Mouse (Mus musculus) heart, embryonic 11.5 days (tissue): Measurements from ENCODE around the gene H1foo. TPM values are rescaled to one million over a fixed set of nuclear protein-coding genes. Genes with fewer than 3 reads are reported as not detected.
A peak's percentile ranks its signal among the peaks of the same experiment; 100 is the strongest.

ENCODE experiments used
- ATAC-seq: fragments of 200-750 bp; cut with Nextera tagmentation; replicated peaks from 2 replicates; pipeline ENCODE4 v1.8.0; 2017; ENCODE audit warnings: moderate library complexity; ENCODE audit not compliant: insufficient number of reproducible peaks, low FRiP score, low TSS enrichment
- H3K27ac ChIP-seq: fragments of 300-500 bp; sonication (generic); 2 replicates; pipeline ENCODE4 v1.5.1; 2014; ENCODE audit warnings: mild to moderate bottlenecking, low read depth, low read length
- H3K27me3 ChIP-seq: fragments of 300-500 bp; sonication (generic); 2 replicates; pipeline ENCODE4 v1.6.1; 2014; ENCODE audit warnings: mild to moderate bottlenecking, low read length, mixed read lengths; ENCODE audit not compliant: control insufficient read depth, insufficient read depth
- H3K36me3 ChIP-seq: fragments of 300-500 bp; sonication (generic); 2 replicates; pipeline ENCODE4 v1.6.1; 2014; ENCODE audit warnings: mild to moderate bottlenecking, low read length, moderate library complexity, mixed read lengths; ENCODE audit not compliant: control insufficient read depth, insufficient read depth
- H3K4me1 ChIP-seq: fragments of 300-500 bp; sonication (generic); 2 replicates; pipeline ENCODE4 v1.6.1; 2014; ENCODE audit warnings: low read length; ENCODE audit not compliant: control insufficient read depth, insufficient read depth
- H3K4me2 ChIP-seq: fragments of 300-500 bp; sonication (generic); 2 replicates; pipeline ENCODE4 v1.6.1; 2014; ENCODE audit warnings: mild to moderate bottlenecking, moderate library complexity
- H3K4me3 ChIP-seq: fragments of 300-500 bp; sonication (generic); 2 replicates; pipeline ENCODE4 v1.5.1; 2014; ENCODE audit warnings: low read depth, low read length
- H3K9ac ChIP-seq: fragments of 300-500 bp; sonication (generic); 2 replicates; pipeline ENCODE4 v1.6.1; 2014; ENCODE audit warnings: mild to moderate bottlenecking, low read depth, low read length, moderate library complexity
- H3K9me3 ChIP-seq: fragments of 300-500 bp; sonication (generic); replicated peaks from 2 replicates; pipeline ENCODE4 v1.6.1; 2016; ENCODE audit warnings: low read length; ENCODE audit not compliant: control insufficient read depth
- WGBS: fragments of 180-500 bp; shearing (Covaris S2); extraction: QIAGEN DNeasy Blood & Tissue Kit; methylation state at CpG from one replicate; pipeline ENCODE4 v1.1.7; 2014; ENCODE audit not compliant: insufficient replicate concordance; 5-methylcytosine and 5-hydroxymethylcytosine counted together
- polyA plus RNA-seq: library from polyadenylated mRNA; unstranded; fragments of >200 nt; fragmentation: Nextera tagmentation; extraction: Ambion mirVana; gene quantifications from 2 replicates; pipeline ENCODE4 v1.2.1, GENCODE M21; 2014

The H1foo gene
- polyA plus RNA-seq, 1 experiment from 2014 or later: not detected

DNA sequence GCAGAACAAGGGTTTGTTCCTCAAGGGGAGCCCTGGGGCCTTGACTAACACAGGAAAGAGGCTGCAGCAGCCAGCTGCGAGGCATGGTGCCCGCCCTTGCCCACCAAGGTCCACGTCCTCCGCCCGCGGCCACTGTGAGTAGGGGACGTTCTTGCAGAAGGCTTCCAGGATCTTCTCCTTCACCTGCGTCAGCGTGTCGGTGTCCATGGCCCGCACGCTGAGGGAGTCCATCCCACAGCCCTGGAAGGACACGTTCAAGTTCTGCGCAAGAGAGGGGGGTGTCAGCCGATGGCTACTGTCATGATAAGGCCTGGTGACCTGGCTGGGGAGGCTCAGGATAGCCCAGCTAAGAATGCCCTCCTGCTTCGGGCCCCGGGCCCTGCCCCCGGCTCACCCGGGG lies 15.6 kb downstream of the H1foo start:
- no peaks in the 10 kb centered on the region for H3K27me3 ChIP-seq
- peaks cover 3% of the 10 kb centered on the region; the same call in 1 of the 2 replicates for H3K36me3 ChIP-seq
- peaks cover 23% of the 10 kb centered on the region for H3K4me1 ChIP-seq
- no peak for ATAC-seq
- no peak overlapping the region for H3K9ac ChIP-seq
- H3K9me3 ChIP-seq: no peaks in the 10 kb centered on the region
- H3K4me3 ChIP-seq: no peak overlapping the region
- no peak overlapping the region for H3K27ac ChIP-seq
- WGBS: 89% methylated on average over 19 of the region's 19 CpGs
- H3K4me2 ChIP-seq: no peak overlapping the region

- Histone ChIP-seq H3K4me2 (no peak overlapping the region), H3K9me3 (no peaks in the 10 kb centered on the region), H3K27me3 (no peaks in the 10 kb centered on the region), H3K9ac (no peak overlapping the region), H3K4me1 (peaks cover 14% of the 10 kb centered on the region), H3K4me3 (no peak overlapping the region), H3K27ac (no peak overlapping the region), H3K36me3 (peaks cover 3% of the 10 kb centered on the region; the same call in 1 of the 2 replicates)
- WGBS: 77% methylated on average over 3 of the region's 3 CpGs
- ATAC-seq: no peak
These were observed 17.0 kb downstream of the H1foo start for GRCm38 (mm10) chr6:115961743-115962142.

- no peak for ATAC-seq
These were observed 17.8 kb downstream of the H1foo start for GRCm38 (mm10) chr6:115962439-115963085.

GRCm38 (mm10) chr6:115963656-115964055 lies 18.9 kb downstream of the H1foo start:
- WGBS: 75% methylated on average over 9 of the region's 9 CpGs
- H3K36me3 ChIP-seq: peaks cover 3% of the 10 kb centered on the region; the same call in 1 of the 2 replicates
- no peaks in the 10 kb centered on the region for H3K9me3 ChIP-seq
- ATAC-seq: no peak
- 0 out of 2 replicates have a peak, but pooled peaks cover 1% of the 10 kb centered on the region for H3K4me1 ChIP-seq
- no peak overlapping the region for H3K4me3 ChIP-seq
- H3K9ac ChIP-seq: no peak overlapping the region
- no peak overlapping the region for H3K4me2 ChIP-seq
- no peak overlapping the region for H3K27ac ChIP-seq
- no peaks in the 10 kb centered on the region for H3K27me3 ChIP-seq

More at GRCm38 (mm10) chr6:115962439-115963085, 17.8 kb downstream of the H1foo start:
- no peak overlapping the region for H3K9ac ChIP-seq
- H3K36me3 ChIP-seq: peaks cover 3% of the 10 kb centered on the region; the same call in 1 of the 2 replicates
- H3K27ac ChIP-seq: no peak overlapping the region
- no peaks in the 10 kb centered on the region for H3K27me3 ChIP-seq
- no peaks in the 10 kb centered on the region for H3K9me3 ChIP-seq
- peaks cover 5% of the 10 kb centered on the region for H3K4me1 ChIP-seq
- no peak overlapping the region for H3K4me2 ChIP-seq
- no peak overlapping the region for H3K4me3 ChIP-seq
- WGBS: 49% methylated on average over 23 of the region's 23 CpGs

DNA sequence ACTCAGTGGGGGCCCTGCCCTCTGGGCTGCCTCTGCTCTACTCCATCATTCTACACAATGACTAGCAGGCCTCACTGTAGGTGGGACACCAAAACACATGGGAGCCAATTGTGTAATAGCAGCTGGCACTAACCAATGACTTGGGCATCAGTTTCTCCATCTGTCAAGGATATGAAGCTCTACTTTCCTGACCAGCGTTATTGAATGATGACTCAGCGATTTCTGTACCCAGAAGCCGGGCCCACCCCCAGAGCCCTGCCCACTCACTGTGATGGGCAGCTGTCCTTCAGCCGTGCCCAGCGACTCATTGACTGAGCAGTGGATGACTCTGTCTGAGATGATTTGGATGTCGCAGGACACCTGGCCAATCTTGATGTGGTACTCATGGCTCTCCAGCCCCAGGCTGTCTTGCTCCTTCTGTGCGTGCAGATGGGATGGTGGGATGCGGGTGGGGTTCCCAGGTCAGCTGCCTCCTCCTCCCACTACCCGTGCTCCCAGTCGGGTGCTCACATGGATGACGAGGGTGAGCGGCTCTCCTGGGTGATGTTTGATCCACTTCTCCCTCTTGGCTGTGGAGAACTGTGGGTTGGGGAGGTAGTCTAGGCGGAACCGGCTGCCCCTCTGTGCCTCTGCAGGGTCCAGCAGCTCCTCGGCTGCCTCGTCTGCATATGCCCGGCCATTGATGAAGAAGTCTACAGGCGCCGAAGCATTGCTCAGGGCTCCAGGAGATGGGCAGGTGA lies 21.7 kb downstream of the H1foo start:
- Histone ChIP-seq H3K27ac (no peak overlapping the region), H3K9ac (no peak overlapping the region), H3K9me3 (no peaks in the 10 kb centered on the region), H3K4me3 (no peak overlapping the region), H3K4me1 (peaks cover 9% of the 10 kb centered on the region), H3K27me3 (no peaks in the 10 kb centered on the region), H3K4me2 (no peak overlapping the region), H3K36me3 (no peaks in the 10 kb centered on the region; the same call in 1 of the 2 replicates)
- 91% methylated on average over 19 of the region's 19 CpGs for WGBS
- ATAC-seq: no peak

- no peak for ATAC-seq
- 92% methylated on average over 15 of the region's 15 CpGs for WGBS
- Histone ChIP-seq H3K4me1 (peaks cover 18% of the 10 kb centered on the region), H3K36me3 (no peaks in the 10 kb centered on the region; the same call in 1 of the 2 replicates), H3K27me3 (no peaks in the 10 kb centered on the region), H3K9me3 (no peaks in the 10 kb centered on the region), H3K27ac (no peak overlapping the region), H3K4me2 (no peak overlapping the region), H3K9ac (0 out of 2 replicates have a peak overlapping the region, but pooled peaks have one; percentile 22), H3K4me3 (no peak overlapping the region)
These were observed 22.6 kb downstream of the H1foo start for GRCm38 (mm10) chr6:115967291-115967880.

- no peak for ATAC-seq
- H3K36me3 ChIP-seq: no peaks in the 10 kb centered on the region; the same call in 1 of the 2 replicates
- no peaks in the 10 kb centered on the region for H3K9me3 ChIP-seq
These were observed 23.3 kb downstream of the H1foo start for GRCm38 (mm10) chr6:115968086-115968485.

DNA sequence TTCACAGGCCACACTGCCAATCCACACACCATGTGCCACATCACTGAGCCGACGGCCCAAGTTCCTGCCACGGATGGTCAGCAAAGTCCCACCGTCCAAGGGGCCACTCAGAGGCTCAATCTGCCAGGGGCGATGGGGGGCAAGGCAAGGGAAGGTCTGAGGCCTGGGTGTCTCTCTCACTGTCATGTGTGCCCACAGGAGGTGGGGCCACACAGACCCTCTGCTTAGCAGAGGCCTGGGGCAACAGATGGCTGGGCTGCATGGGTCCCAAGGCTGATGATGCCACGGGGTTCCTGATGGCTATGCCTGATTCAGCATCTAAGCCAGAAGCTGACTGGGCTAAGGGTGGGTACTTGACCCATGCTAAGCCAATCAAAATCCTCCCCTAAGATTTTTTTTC lies 24.0 kb downstream of the H1foo start:
- Histone ChIP-seq H3K9ac (no peak overlapping the region), H3K4me3 (no peak overlapping the region), H3K36me3 (no peaks in the 10 kb centered on the region; the same call in 1 of the 2 replicates), H3K9me3 (no peaks in the 10 kb centered on the region), H3K4me1 (peaks cover 24% of the 10 kb centered on the region), H3K27me3 (no peaks in the 10 kb centered on the region; the same call in 1 of the 2 replicates), H3K4me2 (no peak overlapping the region), H3K27ac (no peak overlapping the region)
- 76% methylated on average over 6 of the region's 6 CpGs for WGBS
- no peak for ATAC-seq

More at GRCm38 (mm10) chr6:115968086-115968485, 23.3 kb downstream of the H1foo start:
- no peak overlapping the region for H3K27ac ChIP-seq
- WGBS: 72% methylated on average over 5 of the region's 5 CpGs
- no peak overlapping the region for H3K9ac ChIP-seq
- peaks cover 24% of the 10 kb centered on the region for H3K4me1 ChIP-seq
- no peak overlapping the region for H3K4me2 ChIP-seq
- no peaks in the 10 kb centered on the region for H3K27me3 ChIP-seq
- no peak overlapping the region for H3K4me3 ChIP-seq
